Mouse (Mus musculus): Measurements from ENCODE around the gene Kif17.

Kif17 gene

GRCm38 (mm10) chr4:138250088-138250960, at the start of gene Kif17, which contains the start of gene Sh2d5:
TSS of gene Kif17 (plus strand) at chr4:138250435.
TSS of gene Sh2d5 (plus strand) at chr4:138250403.
- peak; percentile 68 to 83 for DNase-seq

GRCm38 (mm10) chr4:138200769-138201168, 49.5 kb upstream of the Kif17 start:
- DNase-seq = no peak

- DNase-seq = no peak
These were observed 48.5 kb upstream of the Kif17 start for GRCm38 (mm10) chr4:138201696-138202095.

- DNase-seq = no peak
These were observed 40.1 kb upstream of the Kif17 start for GRCm38 (mm10) chr4:138210116-138210515.

GRCm38 (mm10) chr4:138213861-138214260, 36.4 kb upstream of the Kif17 start:
- no peak for DNase-seq

- no peak for DNase-seq
These were observed 34.5 kb upstream of the Kif17 start for GRCm38 (mm10) chr4:138215671-138216199.

GRCm38 (mm10) chr4:138216200-138216890, 33.9 kb upstream of the Kif17 start, which contains the start of gene Hp1bp3:
TSS of gene Hp1bp3 (plus strand) at chr4:138216296.
- DNase-seq = peak; percentile 74 to 88

GRCm38 (mm10) chr4:138216891-138217392, 33.3 kb upstream of the Kif17 start:
- peak; percentile 99 for DNase-seq

GRCm38 (mm10) chr4:138217441-138217840, 32.8 kb upstream of the Kif17 start:
- peak in 1 of 2 experiments; percentile 13 for DNase-seq

- no peak for DNase-seq
These were observed 32.1 kb upstream of the Kif17 start for GRCm38 (mm10) chr4:138217951-138218685.

- DNase-seq = no peak
These were observed 30.9 kb upstream of the Kif17 start for GRCm38 (mm10) chr4:138219331-138219730.

- no peak for DNase-seq
These were observed 29.5 kb upstream of the Kif17 start for GRCm38 (mm10) chr4:138220761-138221160.

GRCm38 (mm10) chr4:138221406-138221805, 28.8 kb upstream of the Kif17 start:
- no peak for DNase-seq

GRCm38 (mm10) chr4:138222396-138222795, 27.8 kb upstream of the Kif17 start:
- no peak for DNase-seq

GRCm38 (mm10) chr4:138223623-138224022, 26.6 kb upstream of the Kif17 start:
- no peak for DNase-seq

- no peak for DNase-seq
These were observed 3.2 kb upstream of the Kif17 start for GRCm38 (mm10) chr4:138246756-138247665.

GRCm38 (mm10) chr4:138251819-138252218, 1.6 kb downstream of the Kif17 start:
- peak; percentile 25 to 26 for DNase-seq

GRCm38 (mm10) chr4:138252231-138252630, 2.0 kb downstream of the Kif17 start:
- DNase-seq = no peak

- no peak for DNase-seq
These were observed 7.0 kb downstream of the Kif17 start for GRCm38 (mm10) chr4:138257116-138257687.

GRCm38 (mm10) chr4:138258663-138259062, 8.4 kb downstream of the Kif17 start:
- no peak for DNase-seq

GRCm38 (mm10) chr4:138259482-138259881, 9.2 kb downstream of the Kif17 start:
- DNase-seq = no peak
